Mouse (Mus musculus) subcutaneous adipose tissue, adult 2 months (tissue): ENCODE results near the gene Sobp. TPM values are rescaled to one million over a fixed set of nuclear protein-coding genes. Genes with fewer than 3 reads are reported as not detected.

ENCODE experiments used
- polyA plus RNA-seq: library from polyadenylated mRNA; depleted of rRNA; stranded (reverse); fragments of >200 nt; gene quantifications from 2 replicates; pipeline ENCODE4 v1.2.3, GENCODE M21; 2012; ENCODE audit warnings: low replicate concordance; rRNA removed

Gene Sobp
- polyA plus RNA-seq: 0.50 and 2.6 TPM in 2 replicates

GRCm38 (mm10) chr10:43174326-43175155 lies at the start of gene Sobp, which contains the start of gene 9030612E09Rik:
Gene Sobp (minus strand): TSS chr10:43174530.
Gene 9030612E09Rik (plus strand): TSS chr10:43174704.

DNA sequence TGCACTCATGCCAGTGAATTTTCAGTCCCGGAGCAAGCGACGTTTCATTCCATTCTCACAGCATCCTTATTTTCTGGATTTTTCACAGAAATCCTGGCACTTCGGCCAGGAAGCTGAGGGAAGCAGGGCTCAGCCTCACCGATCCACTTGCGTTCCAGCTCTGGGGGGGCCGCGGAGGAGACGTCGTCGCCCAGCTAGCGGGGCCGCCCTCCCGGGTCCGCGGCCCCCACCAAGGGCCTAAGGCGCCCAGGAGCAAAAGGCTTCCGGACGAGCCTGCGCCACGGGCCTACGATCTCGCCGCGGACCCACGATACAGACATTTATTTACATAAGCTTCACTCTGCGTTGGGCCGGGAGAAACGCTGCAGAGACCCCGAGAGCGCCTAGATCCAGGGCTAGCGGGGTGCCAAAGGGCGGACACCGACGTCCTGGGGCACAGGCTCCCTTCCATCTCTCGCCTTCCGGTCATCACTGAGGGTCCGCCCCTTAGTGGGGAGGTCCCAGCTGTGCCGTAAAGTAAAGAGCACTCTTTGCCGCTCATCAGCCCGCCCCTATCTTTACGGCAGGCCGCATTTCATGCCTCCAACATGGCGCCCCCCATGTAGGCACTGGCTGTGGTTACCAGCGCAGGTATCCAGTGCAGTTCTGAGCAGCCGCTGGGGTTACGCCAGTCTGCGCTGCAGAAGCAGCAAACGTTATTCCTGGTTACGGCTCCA lies 46.7 kb upstream of the Sobp start, which contains the start of gene Pdss2:
TSS of gene Pdss2 (plus strand) at position 577 of the 716 bp plus-strand sequence.

Other genes with a start within 250 kb of the Sobp start
- gene 9030612E09Rik, start 174 bp upstream of the Sobp start, polyA plus RNA-seq: 0.17 and 0.86 TPM in 2 replicates
- gene Pdss2, start 47.0 kb upstream of the Sobp start, polyA plus RNA-seq: 9.2 and 10.8 TPM in 2 replicates